Mouse (Mus musculus): ENCODE results near the gene Olfr223. TPM values are rescaled to one million over a fixed set of nuclear protein-coding genes. Genes with fewer than 3 reads are reported as not detected.

The Olfr223 gene
- not detected for polyA plus RNA-seq (2017; shearing (Covaris generic))

GRCm38 (mm10) chr11:59593189-59593588, at the start of gene Olfr223:
Olfr223 (minus strand) TSS chr11:59593289.

DNA sequence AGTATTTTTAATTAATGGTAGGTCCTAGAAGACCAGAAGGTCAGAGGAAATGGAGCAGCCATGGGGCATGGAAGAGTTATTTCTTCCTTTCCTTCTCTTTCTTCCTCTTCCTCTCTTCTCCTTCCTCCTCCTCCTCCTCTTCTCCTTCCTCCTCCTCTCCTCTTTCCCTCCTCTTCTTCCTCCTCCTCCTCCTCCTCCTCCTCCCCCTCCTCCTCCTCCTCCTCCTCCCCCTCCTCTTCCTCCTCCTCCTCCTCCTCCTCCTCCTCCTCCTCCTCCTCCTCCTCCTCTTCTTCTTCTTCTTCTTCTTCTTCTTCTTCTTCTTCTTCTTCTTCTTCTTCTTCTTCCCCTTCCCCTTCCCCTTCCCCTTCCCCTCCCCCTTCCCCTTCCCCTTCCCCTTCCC, 17.0 kb downstream of the Olfr223 start, which contains the start of gene Olfr222:
Gene Olfr222, minus strand, starts transcription at position 101 of the 400 bp plus-strand sequence.

DNA sequence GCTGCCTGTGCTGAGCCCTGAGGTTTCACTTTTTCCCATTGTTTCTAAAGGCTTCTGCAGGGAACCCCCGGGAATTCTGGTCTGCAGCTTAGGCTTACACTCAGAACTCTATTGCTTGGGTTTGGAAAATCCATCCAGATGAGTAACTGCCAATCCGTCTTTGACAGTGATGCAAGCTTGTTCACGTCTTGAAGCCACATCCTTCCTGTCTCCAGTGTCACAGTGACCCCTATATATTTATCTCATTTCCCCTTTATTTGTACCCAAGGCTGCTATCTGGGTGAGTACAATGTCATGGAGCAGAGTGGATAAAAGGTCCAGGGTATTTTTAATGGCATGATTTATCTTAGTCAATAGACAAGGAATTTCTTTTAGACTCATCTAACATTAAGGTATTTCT, 51.8 kb downstream of the Olfr223 start, which contains the start of gene Nlrp3:
Gene Nlrp3, plus strand, starts transcription at position 245 of the 400 bp plus-strand sequence.

Other genes starting within 250 kb of the Olfr223 start
- gene Prss38, start 217.6 kb downstream of the Olfr223 start, polyA plus RNA-seq (2017; shearing (Covaris generic)), result not detected
- gene Jmjd4, start 143.2 kb downstream of the Olfr223 start, polyA plus RNA-seq (2017; shearing (Covaris generic)), result 15.0 TPM
- 66.8 TPM for gene Snap47, start 142.1 kb downstream of the Olfr223 start, polyA plus RNA-seq (2017; shearing (Covaris generic))
- 4.8 TPM for gene Zfp867, start 120.8 kb downstream of the Olfr223 start, polyA plus RNA-seq (2017; shearing (Covaris generic))
- gene Zkscan17, start 66.5 kb downstream of the Olfr223 start, polyA plus RNA-seq (2017; shearing (Covaris generic)), result 29.7 TPM
- not detected for gene Nlrp3, start 51.7 kb downstream of the Olfr223 start, polyA plus RNA-seq (2017; shearing (Covaris generic))
- not detected for gene Olfr222, start 17.1 kb downstream of the Olfr223 start, polyA plus RNA-seq (2017; shearing (Covaris generic))
- 9.3 TPM for gene Mprip, start 68.0 kb upstream of the Olfr223 start, polyA plus RNA-seq (2017; shearing (Covaris generic))
- not detected for gene Pld6, start 194.4 kb upstream of the Olfr223 start, polyA plus RNA-seq (2017; shearing (Covaris generic))
- gene Flcn, start 216.7 kb upstream of the Olfr223 start, polyA plus RNA-seq (2017; shearing (Covaris generic)), result 73.4 TPM
- gene Nt5m, start 246.2 kb upstream of the Olfr223 start, polyA plus RNA-seq (2017; shearing (Covaris generic)), result 12.9 TPM
- gene Cops3, start 246.5 kb upstream of the Olfr223 start, polyA plus RNA-seq (2017; shearing (Covaris generic)), result 112 TPM

All from CD4-positive, CD25-positive, alpha-beta regulatory T cell, adult 9 weeks (primary cell).